Mouse (Mus musculus): ENCODE measurements at regions not wholly inside any gene's neighbourhood (a gene's known extent, or its start where the extent isn't known, plus 50 kb on each side); places are given as distances from the start of the nearest gene placed in this dataset.

- Histone ChIP-seq H3K9ac (replicated peaks) (no peak overlapping the region), H3K36me3 (replicated peaks; ENCODE audit: insufficient read depth, low read length) (no peaks in the 10 kb centered on the region), H3K4me2 (ENCODE audit: low read depth, low read length) (no peak overlapping the region), H3K27ac (ENCODE audit: low read depth) (no peak overlapping the region), H3K9me3 (ENCODE audit: low read length) (no peaks in the 10 kb centered on the region), H3K27me3 (ENCODE audit: insufficient read depth, low read length) (no peaks in the 10 kb centered on the region), H3K4me1 (ENCODE audit: insufficient read depth) (no peaks in the 10 kb centered on the region), H3K4me3 (ENCODE audit: low read depth, low read length) (no peak overlapping the region)
- ATAC-seq (no peak), DNase-seq (peak; percentile 15)
- TF ChIP-seq CTCF (IDR thresholded peaks at IDR 0.05; ENCODE audit: low read depth) (no peak), EP300 (IDR thresholded peaks at IDR 0.05; ENCODE audit: low read depth) (no peak)
- 73% methylated on average over 12 of the region's 12 CpGs for WGBS (ENCODE audit: insufficient replicate concordance)
Observed at GRCm38 (mm10) chr12:106955778-106956177, 532.7 kb upstream of the 3110018I06Rik start.

DNA sequence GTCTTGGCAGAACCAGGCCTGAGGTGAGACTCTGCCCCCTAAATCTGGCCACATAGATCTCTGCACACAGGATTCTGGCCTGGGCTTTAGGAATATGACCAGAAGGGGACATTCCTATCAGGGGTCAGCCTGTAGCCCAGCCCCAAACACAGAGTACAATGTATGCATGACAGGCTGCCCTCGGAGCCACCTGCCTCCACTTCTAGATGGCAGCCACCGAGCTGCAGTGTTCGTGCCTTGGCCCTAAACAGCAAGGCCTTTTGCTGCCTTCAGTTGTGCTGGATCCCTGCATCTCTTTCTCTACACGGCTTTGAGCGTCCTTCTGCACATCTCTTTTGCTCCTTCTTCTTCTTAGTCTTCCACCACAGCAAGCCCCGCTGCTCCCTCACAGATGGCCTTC is 532.2 kb upstream of the 3110018I06Rik start:
- H3K4me1 ChIP-seq (ENCODE audit: insufficient read depth) = no peaks in the 10 kb centered on the region
- no peaks in the 10 kb centered on the region for H3K36me3 ChIP-seq (replicated peaks; ENCODE audit: insufficient read depth, low read length)
- H3K27me3 ChIP-seq (ENCODE audit: insufficient read depth, low read length) = no peaks in the 10 kb centered on the region
- no peak for TF ChIP-seq EP300 (IDR thresholded peaks at IDR 0.05; ENCODE audit: low read depth)
- no peak for TF ChIP-seq CTCF (IDR thresholded peaks at IDR 0.05; ENCODE audit: low read depth)
- H3K9me3 ChIP-seq (ENCODE audit: low read length) = no peaks in the 10 kb centered on the region
- no peak overlapping the region for H3K4me2 ChIP-seq (ENCODE audit: low read depth, low read length)
- no peak for ATAC-seq
- 79% methylated on average over 6 of the region's 6 CpGs for WGBS (ENCODE audit: insufficient replicate concordance)
- no peak overlapping the region for H3K4me3 ChIP-seq (ENCODE audit: low read depth, low read length)
- DNase-seq = no peak
- H3K27ac ChIP-seq (ENCODE audit: low read depth) = no peak overlapping the region
- no peak overlapping the region for H3K9ac ChIP-seq (replicated peaks)

DNA sequence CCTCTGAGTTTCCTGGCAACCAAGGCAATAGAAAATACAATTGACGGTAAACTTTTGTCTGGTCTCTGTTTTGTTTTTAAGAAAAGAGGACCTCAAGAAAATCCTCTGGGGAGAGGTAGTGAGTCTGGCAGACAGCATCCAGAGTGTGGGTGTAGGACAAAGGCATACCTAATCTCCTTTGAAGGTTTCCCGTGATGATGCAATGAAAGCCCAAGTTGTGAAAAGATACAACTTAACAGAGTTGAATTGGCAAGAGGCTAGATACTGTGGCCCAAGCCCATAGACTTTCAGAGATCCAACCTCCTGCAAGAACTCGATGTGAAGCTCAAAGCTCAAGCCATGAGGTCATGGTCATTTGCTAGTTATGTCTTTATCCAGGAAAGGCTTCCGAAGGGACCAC is 526.4 kb upstream of the 3110018I06Rik start:
- Histone ChIP-seq H3K4me1 (ENCODE audit: insufficient read depth) (no peaks in the 10 kb centered on the region), H3K27ac (ENCODE audit: low read depth) (no peak overlapping the region), H3K27me3 (ENCODE audit: insufficient read depth, low read length) (no peaks in the 10 kb centered on the region), H3K9ac (replicated peaks) (no peak overlapping the region), H3K36me3 (replicated peaks; ENCODE audit: insufficient read depth, low read length) (no peaks in the 10 kb centered on the region), H3K9me3 (ENCODE audit: low read length) (no peaks in the 10 kb centered on the region), H3K4me2 (ENCODE audit: low read depth, low read length) (no peak overlapping the region), H3K4me3 (ENCODE audit: low read depth, low read length) (no peak overlapping the region)
- ATAC-seq = no peak
- WGBS (ENCODE audit: insufficient replicate concordance) = 72% methylated on average over 4 of the region's 4 CpGs
- no peak for DNase-seq
- TF ChIP-seq CTCF (IDR thresholded peaks at IDR 0.05; ENCODE audit: low read depth) (no peak), EP300 (IDR thresholded peaks at IDR 0.05; ENCODE audit: low read depth) (no peak)

- Histone ChIP-seq H3K4me2 (ENCODE audit: low read depth, low read length) (no peak overlapping the region), H3K27me3 (ENCODE audit: insufficient read depth, low read length) (no peaks in the 10 kb centered on the region), H3K4me3 (ENCODE audit: low read depth, low read length) (no peak overlapping the region), H3K9ac (replicated peaks) (no peak overlapping the region), H3K36me3 (replicated peaks; ENCODE audit: insufficient read depth, low read length) (no peaks in the 10 kb centered on the region), H3K9me3 (ENCODE audit: low read length) (no peaks in the 10 kb centered on the region), H3K4me1 (ENCODE audit: insufficient read depth) (no peaks in the 10 kb centered on the region), H3K27ac (ENCODE audit: low read depth) (no peak overlapping the region)
- TF ChIP-seq CTCF (IDR thresholded peaks at IDR 0.05; ENCODE audit: low read depth) (peak; percentile 38), EP300 (IDR thresholded peaks at IDR 0.05; ENCODE audit: low read depth) (no peak)
- 48% methylated on average over 5 of the region's 5 CpGs for WGBS (ENCODE audit: insufficient replicate concordance)
- no peak for ATAC-seq
- no peak for DNase-seq
Observed at GRCm38 (mm10) chr12:106963762-106964161, 524.7 kb upstream of the 3110018I06Rik start.

DNA sequence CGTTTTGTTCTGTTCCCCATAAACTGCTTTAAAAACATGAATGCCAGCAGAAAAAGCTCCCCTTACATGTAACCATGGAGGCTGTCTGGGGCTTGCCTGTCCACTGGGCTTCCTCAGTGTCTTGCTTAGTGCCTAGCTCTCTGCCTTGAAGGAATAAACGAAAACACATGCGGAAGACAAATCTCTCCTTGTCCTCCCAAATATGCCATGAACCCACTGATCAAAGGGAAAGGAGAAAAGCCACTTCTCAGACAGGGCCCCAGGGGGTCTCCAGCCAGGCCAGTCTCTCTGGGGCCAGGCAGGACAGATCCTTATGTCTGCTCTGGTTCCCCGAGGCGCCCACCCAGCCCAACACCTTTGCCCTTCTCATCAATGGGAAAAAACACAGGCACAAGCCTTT is 518.6 kb upstream of the 3110018I06Rik start:
- WGBS (ENCODE audit: insufficient replicate concordance) = 56% methylated on average over 5 of the region's 5 CpGs
- Histone ChIP-seq H3K9me3 (ENCODE audit: low read length) (no peaks in the 10 kb centered on the region), H3K4me3 (ENCODE audit: low read depth, low read length) (no peak overlapping the region), H3K4me2 (ENCODE audit: low read depth, low read length) (no peak overlapping the region), H3K9ac (replicated peaks) (no peak overlapping the region), H3K4me1 (ENCODE audit: insufficient read depth) (no peaks in the 10 kb centered on the region), H3K27me3 (ENCODE audit: insufficient read depth, low read length) (no peaks in the 10 kb centered on the region), H3K36me3 (replicated peaks; ENCODE audit: insufficient read depth, low read length) (no peaks in the 10 kb centered on the region), H3K27ac (ENCODE audit: low read depth) (no peak overlapping the region)
- ATAC-seq (no peak), DNase-seq (no peak)
- TF ChIP-seq EP300 (IDR thresholded peaks at IDR 0.05; ENCODE audit: low read depth) (no peak), CTCF (IDR thresholded peaks at IDR 0.05; ENCODE audit: low read depth) (no peak)

DNA sequence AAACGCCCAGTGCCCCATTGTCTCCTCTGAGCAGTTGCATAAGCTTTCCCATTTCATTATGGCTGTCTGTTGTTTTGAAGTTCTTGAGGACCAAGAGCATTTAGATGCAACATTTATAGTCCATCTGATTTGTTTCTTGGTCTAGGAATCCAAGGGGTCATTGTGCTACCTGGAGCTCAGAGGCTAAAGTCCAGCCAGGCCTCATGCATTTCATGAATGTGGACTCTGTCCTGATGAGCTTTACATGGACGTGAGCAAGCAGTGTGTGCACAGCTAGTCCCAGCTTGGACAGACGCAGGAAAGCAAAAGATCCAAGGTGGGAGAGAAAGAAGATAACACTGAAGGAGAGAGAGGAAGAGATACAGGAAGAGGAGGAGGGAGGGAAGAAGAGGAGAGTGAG is 496.0 kb upstream of the 3110018I06Rik start:
- DNase-seq (no peak), ATAC-seq (no peak)
- Histone ChIP-seq H3K27ac (ENCODE audit: low read depth) (no peak overlapping the region), H3K9ac (replicated peaks) (no peak overlapping the region), H3K4me3 (ENCODE audit: low read depth, low read length) (no peak overlapping the region), H3K9me3 (ENCODE audit: low read length) (no peaks in the 10 kb centered on the region), H3K4me1 (ENCODE audit: insufficient read depth) (no peaks in the 10 kb centered on the region), H3K4me2 (ENCODE audit: low read depth, low read length) (no peak overlapping the region), H3K27me3 (ENCODE audit: insufficient read depth, low read length) (no peaks in the 10 kb centered on the region), H3K36me3 (replicated peaks; ENCODE audit: insufficient read depth, low read length) (no peaks in the 10 kb centered on the region)
- TF ChIP-seq EP300 (IDR thresholded peaks at IDR 0.05; ENCODE audit: low read depth) = no peak
- TF ChIP-seq CTCF (IDR thresholded peaks at IDR 0.05; ENCODE audit: low read depth) = no peak
- WGBS (ENCODE audit: insufficient replicate concordance) = 42% methylated on average over 3 of the region's 3 CpGs

DNA sequence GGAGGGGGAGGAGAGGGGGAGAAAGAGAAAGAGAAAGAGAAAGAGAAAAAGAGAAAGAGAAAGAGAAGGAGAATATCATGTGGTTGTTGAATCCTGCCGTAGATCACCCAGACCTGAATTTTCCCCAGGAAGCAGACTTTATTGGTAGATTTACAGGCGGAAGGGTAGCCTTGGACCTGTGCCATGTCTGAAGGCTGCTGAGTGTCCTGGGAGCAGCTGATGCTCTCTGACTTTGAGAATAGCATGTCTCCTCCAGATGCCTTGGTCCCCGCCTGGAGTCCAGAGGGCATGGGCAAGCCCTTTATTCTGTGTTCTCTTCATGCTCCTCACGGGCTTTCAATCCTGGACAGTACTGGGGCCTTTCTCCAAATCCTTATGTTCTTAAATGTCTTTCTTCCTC is 495.4 kb upstream of the 3110018I06Rik start:
- no peak for TF ChIP-seq EP300 (IDR thresholded peaks at IDR 0.05; ENCODE audit: low read depth)
- TF ChIP-seq CTCF (IDR thresholded peaks at IDR 0.05; ENCODE audit: low read depth) = no peak
- Histone ChIP-seq H3K4me1 (ENCODE audit: insufficient read depth) (no peaks in the 10 kb centered on the region), H3K4me3 (ENCODE audit: low read depth, low read length) (no peak overlapping the region), H3K27ac (ENCODE audit: low read depth) (no peak overlapping the region), H3K4me2 (ENCODE audit: low read depth, low read length) (no peak overlapping the region), H3K36me3 (replicated peaks; ENCODE audit: insufficient read depth, low read length) (no peaks in the 10 kb centered on the region), H3K9ac (replicated peaks) (no peak overlapping the region), H3K27me3 (ENCODE audit: insufficient read depth, low read length) (no peaks in the 10 kb centered on the region), H3K9me3 (ENCODE audit: low read length) (no peaks in the 10 kb centered on the region)
- DNase-seq (no peak), ATAC-seq (no peak)
- 72% methylated on average over 4 of the region's 4 CpGs for WGBS (ENCODE audit: insufficient replicate concordance)

All from liver, postnatal 0 days (tissue).